Mouse (Mus musculus) hindbrain, embryonic 13.5 days (tissue): ENCODE data around the gene Zfp735. TPM values are rescaled to one million over a fixed set of nuclear protein-coding genes. Genes with fewer than 3 reads are reported as not detected.

Experiments used
- ATAC-seq: fragments of 200-750 bp; cut with Nextera tagmentation; 2 replicates; pipeline ENCODE4 v1.8.0; 2017; ENCODE audit warnings: moderate TSS enrichment; ENCODE audit not compliant: low FRiP score
- H3K27ac ChIP-seq: fragments of 300-500 bp; sonication (generic); 2 replicates; pipeline ENCODE4 v1.5.1; 2015; ENCODE audit warnings: inconsistent platforms, mild to moderate bottlenecking, moderate library complexity
- H3K27me3 ChIP-seq: fragments of 300-500 bp; sonication (generic); 2 replicates; pipeline ENCODE4 v1.6.1; 2015; ENCODE audit warnings: mild to moderate bottlenecking, inconsistent platforms
- H3K36me3 ChIP-seq: fragments of 300-500 bp; sonication (generic); 2 replicates; pipeline ENCODE4 v1.6.1; 2015; ENCODE audit warnings: mild to moderate bottlenecking, inconsistent platforms
- H3K4me1 ChIP-seq: fragments of 300-500 bp; sonication (generic); replicated peaks from 2 replicates; pipeline ENCODE4 v1.6.1; 2015; ENCODE audit warnings: inconsistent platforms
- H3K4me2 ChIP-seq: fragments of 300-500 bp; sonication (generic); 2 replicates; pipeline ENCODE4 v1.6.1; 2015; ENCODE audit warnings: inconsistent platforms, mild to moderate bottlenecking, moderate library complexity
- H3K4me3 ChIP-seq: fragments of 300-500 bp; sonication (generic); 2 replicates; pipeline ENCODE4 v1.5.1; 2015; ENCODE audit warnings: mild to moderate bottlenecking, inconsistent platforms
- H3K9ac ChIP-seq: fragments of 300-500 bp; sonication (generic); 2 replicates; pipeline ENCODE4 v1.6.1; 2015; ENCODE audit warnings: mild to moderate bottlenecking, inconsistent platforms
- H3K9me3 ChIP-seq: fragments of 300-500 bp; sonication (generic); 2 replicates; pipeline ENCODE4 v1.6.1; 2016; ENCODE audit warnings: inconsistent platforms
- WGBS: fragments of 180-500 bp; shearing (Covaris S2); methylation state at CpG from one replicate; pipeline ENCODE4 v1.1.7; 2015; 5-methylcytosine and 5-hydroxymethylcytosine counted together
- polyA plus RNA-seq: library from polyadenylated mRNA; unstranded; fragments of >200 nt; fragmentation: Nextera tagmentation; extraction: Ambion mirVana; gene quantifications from 2 replicates; pipeline ENCODE4 v1.2.1, GENCODE M21; 2015

Gene Zfp735
- not detected in 2 replicates for polyA plus RNA-seq

- H3K9me3 ChIP-seq: peaks cover 3% of the 10 kb centered on the region; the same call in 1 of the 2 replicates
- H3K27ac ChIP-seq: no peak within 1 kb of the TSS
- no peak within 1 kb of the TSS for H3K4me3 ChIP-seq
- no peaks in the 10 kb centered on the region for H3K36me3 ChIP-seq
- no peak for ATAC-seq
- WGBS: 85% methylated on average over 2 of the region's 2 CpGs
- H3K9ac ChIP-seq: no peak within 1 kb of the TSS
- no peaks in the 10 kb centered on the region for H3K4me1 ChIP-seq
- H3K4me2 ChIP-seq: no peak within 1 kb of the TSS
- H3K27me3 ChIP-seq: no peaks in the 10 kb centered on the region
These were observed at the start of gene Zfp735 for GRCm38 (mm10) chr11:73688478-73688877. Gene Zfp735 (plus strand): TSS chr11:73688778.

- H3K36me3 ChIP-seq: no peaks in the 10 kb centered on the region
These were observed 70.5 kb downstream of the Zfp735 start for GRCm38 (mm10) chr11:73759115-73759514.

More at GRCm38 (mm10) chr11:73759115-73759514, 70.5 kb downstream of the Zfp735 start:
- Histone ChIP-seq H3K9ac (no peak overlapping the region), H3K4me2 (no peak overlapping the region), H3K9me3 (peaks cover 16% of the 10 kb centered on the region), H3K4me3 (no peak overlapping the region), H3K4me1 (no peaks in the 10 kb centered on the region), H3K27me3 (no peaks in the 10 kb centered on the region), H3K27ac (no peak overlapping the region)
- no peak for ATAC-seq

Other genes starting within 250 kb of the Zfp735 start
- not detected in 2 replicates for gene Olfr380, start 231.3 kb upstream of the Zfp735 start, polyA plus RNA-seq
- not detected in 2 replicates for gene Olfr381, start 197.2 kb upstream of the Zfp735 start, polyA plus RNA-seq
- gene Olfr382, start 171.6 kb upstream of the Zfp735 start, polyA plus RNA-seq: not detected in 2 replicates
- gene Olfr385, start 95.8 kb upstream of the Zfp735 start, polyA plus RNA-seq: not detected in 2 replicates
- not detected in 2 replicates for gene Olfr384, start 90.2 kb upstream of the Zfp735 start, polyA plus RNA-seq
- gene Olfr389, start 91.9 kb downstream of the Zfp735 start, polyA plus RNA-seq: not detected in 2 replicates
- not detected in 2 replicates for gene Olfr390, start 94.2 kb downstream of the Zfp735 start, polyA plus RNA-seq
- gene Olfr391-ps, start 114.3 kb downstream of the Zfp735 start, polyA plus RNA-seq: not detected in 2 replicates
- not detected in 2 replicates for gene Olfr392, start 128.3 kb downstream of the Zfp735 start, polyA plus RNA-seq
- not detected in 2 replicates for gene Olfr393, start 162.7 kb downstream of the Zfp735 start, polyA plus RNA-seq
- gene Olfr394, start 202.0 kb downstream of the Zfp735 start, polyA plus RNA-seq: not detected in 2 replicates
- gene Olfr395, start 220.5 kb downstream of the Zfp735 start, polyA plus RNA-seq: not detected in 2 replicates
- not detected in 2 replicates for gene Olfr23, start 247.9 kb downstream of the Zfp735 start, polyA plus RNA-seq